Mouse (Mus musculus) intestine, postnatal 0 days (tissue): ENCODE data around the gene Cdkn2aipnl. TPM values are rescaled to one million over a fixed set of nuclear protein-coding genes. Genes with fewer than 3 reads are reported as not detected.

ENCODE experiments used
- ATAC-seq: fragments of 200-750 bp; cut with Nextera tagmentation; 2 replicates; pipeline ENCODE4 v1.8.0; 2017; ENCODE audit warnings: mild to moderate bottlenecking, moderate TSS enrichment, moderate library complexity
- H3K27ac ChIP-seq: fragments of 300-500 bp; sonication (generic); 2 replicates; pipeline ENCODE4 v1.5.1; 2014; ENCODE audit warnings: mild to moderate bottlenecking, low read depth, low read length, moderate library complexity
- H3K27me3 ChIP-seq: fragments of 300-500 bp; sonication (generic); replicated peaks from 2 replicates; pipeline ENCODE4 v1.6.1; 2014; ENCODE audit warnings: low read length, mixed read lengths; ENCODE audit not compliant: control insufficient read depth, insufficient read depth
- H3K36me3 ChIP-seq: fragments of 300-500 bp; sonication (generic); 2 replicates; pipeline ENCODE4 v1.6.1; 2014; ENCODE audit warnings: mild to moderate bottlenecking, moderate library complexity; ENCODE audit not compliant: control insufficient read depth, insufficient read depth
- H3K4me1 ChIP-seq: fragments of 300-500 bp; sonication (generic); replicated peaks from 2 replicates; pipeline ENCODE4 v1.6.1; 2014; ENCODE audit warnings: antibody characterized with exemption, low read length, mixed read lengths; ENCODE audit not compliant: control insufficient read depth, insufficient read depth
- H3K4me2 ChIP-seq: fragments of 300-500 bp; sonication (generic); replicated peaks from 2 replicates; pipeline ENCODE4 v1.6.1; 2014; ENCODE audit warnings: low read depth, mild to moderate bottlenecking, moderate library complexity
- H3K4me3 ChIP-seq: fragments of 300-500 bp; sonication (generic); 2 replicates; pipeline ENCODE4 v1.5.1; 2014; ENCODE audit warnings: low read depth, low read length
- H3K9ac ChIP-seq: fragments of 300-500 bp; sonication (generic); 2 replicates; pipeline ENCODE4 v1.6.1; 2014; ENCODE audit warnings: mild to moderate bottlenecking, low read depth, low read length
- H3K9me3 ChIP-seq: fragments of 300-500 bp; sonication (generic); 2 replicates; pipeline ENCODE4 v1.6.1; 2016; ENCODE audit warnings: mixed run types; ENCODE audit not compliant: control insufficient read depth
- CTCF ChIP-seq: sonication (generic); IDR thresholded peaks from 2 replicates; pipeline ENCODE4 v1.5.1; 2016; ENCODE audit warnings: low read depth, mild to moderate bottlenecking, control low read depth, antibody characterized with exemption, moderate library complexity
- WGBS: fragments of 180-500 bp; shearing (Covaris S2); extraction: QIAGEN DNeasy Blood & Tissue Kit; methylation state at CpG from one replicate; pipeline ENCODE4 v1.1.7; 2014; 5-methylcytosine and 5-hydroxymethylcytosine counted together
- polyA plus RNA-seq: library from polyadenylated mRNA; unstranded; fragments of >200 nt; fragmentation: Nextera tagmentation; extraction: Ambion mirVana; gene quantifications from 2 replicates; pipeline ENCODE4 v1.2.1, GENCODE M21; 2015

The Cdkn2aipnl gene
- polyA plus RNA-seq, 1 experiment from 2014 or later: 49.0 TPM

DNA sequence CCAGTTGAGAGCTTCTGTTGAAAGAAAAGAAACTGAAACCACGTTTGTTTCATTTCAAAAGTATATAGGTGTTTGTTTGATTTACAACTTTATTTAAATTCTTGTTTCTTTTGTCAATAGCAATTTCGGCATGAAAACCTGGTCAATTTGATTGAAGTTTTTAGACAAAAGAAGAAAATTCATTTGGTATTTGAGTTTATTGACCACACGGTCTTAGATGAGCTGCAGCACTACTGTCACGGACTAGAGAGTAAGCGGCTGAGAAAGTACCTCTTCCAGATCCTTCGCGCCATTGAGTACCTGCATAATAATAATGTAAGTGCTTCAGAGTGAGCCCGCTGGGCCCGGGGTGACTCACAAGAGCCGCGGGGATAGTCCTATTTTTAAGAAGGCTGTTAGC lies 43.5 kb downstream of the Cdkn2aipnl start:
- H3K4me3 ChIP-seq: no peak overlapping the region
- no peaks in the 10 kb centered on the region for H3K9me3 ChIP-seq
- H3K36me3 ChIP-seq: no peaks in the 10 kb centered on the region
- ATAC-seq: no peak
- H3K4me1 ChIP-seq: no peaks in the 10 kb centered on the region
- no peaks in the 10 kb centered on the region for H3K27me3 ChIP-seq
- 86% methylated on average over 11 of the region's 11 CpGs for WGBS
- no peak overlapping the region for H3K27ac ChIP-seq
- no peak overlapping the region for H3K4me2 ChIP-seq
- H3K9ac ChIP-seq: no peak overlapping the region
- TF ChIP-seq CTCF: no peak

DNA sequence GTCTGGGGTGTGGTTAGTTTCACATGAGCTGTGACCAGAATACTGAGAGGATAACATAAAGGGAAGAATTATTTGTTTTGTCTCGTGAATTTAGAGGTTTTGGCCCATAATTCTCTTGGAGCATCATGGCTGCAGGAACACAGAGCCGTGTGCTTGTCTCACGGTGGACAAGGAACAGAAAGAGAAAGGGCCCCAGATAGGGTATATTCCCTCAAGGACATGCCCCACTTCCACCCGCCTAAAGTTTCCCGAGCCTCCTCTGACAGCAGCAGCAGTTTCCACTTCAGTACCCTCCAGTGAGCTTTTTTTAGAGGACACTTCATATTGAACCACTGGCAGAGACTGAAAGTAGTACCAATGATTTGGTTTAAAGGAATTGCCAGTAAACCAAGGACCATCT lies 44.1 kb downstream of the Cdkn2aipnl start:
- Histone ChIP-seq H3K4me2 (no peak overlapping the region), H3K4me3 (no peak overlapping the region), H3K9ac (no peak overlapping the region), H3K36me3 (no peaks in the 10 kb centered on the region), H3K9me3 (no peaks in the 10 kb centered on the region), H3K27ac (no peak overlapping the region), H3K27me3 (no peaks in the 10 kb centered on the region), H3K4me1 (no peaks in the 10 kb centered on the region)
- 78% methylated on average over 5 of the region's 5 CpGs for WGBS
- no peak for TF ChIP-seq CTCF
- no peak for ATAC-seq

DNA sequence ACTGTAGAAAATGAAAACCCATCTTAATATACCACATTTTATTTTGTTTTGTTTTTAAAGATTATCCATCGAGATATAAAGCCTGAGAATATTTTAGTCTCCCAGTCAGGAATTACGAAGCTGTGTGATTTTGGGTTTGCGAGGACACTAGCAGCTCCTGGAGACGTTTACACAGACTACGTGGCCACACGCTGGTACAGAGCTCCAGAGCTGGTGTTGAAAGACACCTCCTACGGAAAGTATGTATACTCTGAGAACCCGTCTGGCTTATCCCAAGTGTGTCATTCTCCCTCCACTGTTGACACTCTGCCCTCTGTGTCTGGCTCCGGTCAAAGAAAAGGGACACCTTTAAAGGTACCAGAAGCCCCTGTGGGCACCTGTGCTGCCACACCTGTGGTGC lies 50.8 kb downstream of the Cdkn2aipnl start:
- Histone ChIP-seq H3K4me3 (no peak overlapping the region), H3K27me3 (no peaks in the 10 kb centered on the region), H3K4me2 (no peak overlapping the region), H3K27ac (no peak overlapping the region), H3K9ac (no peak overlapping the region), H3K4me1 (no peaks in the 10 kb centered on the region), H3K36me3 (no peaks in the 10 kb centered on the region), H3K9me3 (no peaks in the 10 kb centered on the region)
- 71% methylated on average over 9 of the region's 9 CpGs for WGBS
- no peak for TF ChIP-seq CTCF
- no peak for ATAC-seq

Other genes with a start within 250 kb of the Cdkn2aipnl start
- 47.1 and 49.1 TPM in 2 replicates for gene Sec24a, start 204.0 kb upstream of the Cdkn2aipnl start, polyA plus RNA-seq
- 442 and 470 TPM in 2 replicates for gene Sar1b, start 204.0 kb upstream of the Cdkn2aipnl start, polyA plus RNA-seq
- 1.7 and 2.1 TPM in 2 replicates for gene Jade2, start 110.0 kb upstream of the Cdkn2aipnl start, polyA plus RNA-seq
- 212 and 223 TPM in 2 replicates for gene Ube2b, start 33.1 kb downstream of the Cdkn2aipnl start, polyA plus RNA-seq
- gene Cdkl3, start 36.6 kb downstream of the Cdkn2aipnl start, polyA plus RNA-seq: 4.6 and 5.0 TPM in 2 replicates
- 44.9 and 47.9 TPM in 2 replicates for gene Ppp2ca, start 131.0 kb downstream of the Cdkn2aipnl start, polyA plus RNA-seq
- gene Olfr1373, start 177.9 kb downstream of the Cdkn2aipnl start, polyA plus RNA-seq: not detected in 2 replicates
- not detected in 2 replicates for gene Olfr1371, start 246.3 kb downstream of the Cdkn2aipnl start, polyA plus RNA-seq